Mouse (Mus musculus): ENCODE measurements at regions not wholly inside any gene's neighbourhood (a gene's known extent, or its start where the extent isn't known, plus 50 kb on each side); places are given as distances from the start of the nearest gene placed in this dataset.

- no peak for DNase-seq
These were observed 287.6 kb upstream of the Pitrm1 start for GRCm38 (mm10) chr13:6260321-6260865.

DNA sequence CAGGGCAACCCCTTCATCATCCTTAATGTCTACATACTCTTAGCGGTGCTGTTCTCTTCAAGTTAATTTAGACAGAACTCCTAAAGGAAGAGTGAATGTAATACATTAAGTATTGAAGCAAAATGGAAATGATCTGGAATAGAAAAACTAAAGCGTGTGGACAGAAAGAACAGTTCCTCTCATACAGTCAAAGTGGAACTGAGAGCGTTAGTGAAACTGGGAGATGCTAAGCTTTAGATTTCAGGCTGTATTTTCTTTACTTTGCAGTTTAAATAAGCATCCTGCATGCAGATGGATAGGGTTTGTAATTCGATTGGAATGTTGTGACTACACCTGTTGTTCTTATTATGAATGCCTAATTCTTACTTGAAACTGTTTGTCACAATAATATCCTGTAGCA lies 286.5 kb upstream of the Pitrm1 start:
- no peak for DNase-seq

DNA sequence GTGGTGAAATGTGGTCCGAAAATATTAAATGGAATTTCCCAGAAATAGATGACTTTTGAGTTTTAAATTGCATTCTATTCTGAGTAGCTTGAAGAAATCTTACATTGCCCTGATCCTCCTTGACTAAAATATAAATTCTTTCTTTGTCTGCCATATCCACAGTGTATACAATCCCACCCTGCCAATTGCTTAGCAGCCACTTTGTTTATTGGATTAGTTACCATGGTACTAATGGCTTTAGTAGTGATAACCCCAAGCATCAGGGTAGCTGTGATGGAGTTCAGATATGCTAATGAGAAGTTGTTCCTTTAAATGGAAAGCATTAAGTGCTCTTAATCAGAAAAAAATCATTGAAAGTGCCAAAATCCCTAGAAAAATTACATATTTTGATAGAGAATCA lies 277.4 kb upstream of the Pitrm1 start:
- no peak for DNase-seq

- DNase-seq: no peak
These were observed 275.0 kb upstream of the Pitrm1 start for GRCm38 (mm10) chr13:6272932-6273331.

DNA sequence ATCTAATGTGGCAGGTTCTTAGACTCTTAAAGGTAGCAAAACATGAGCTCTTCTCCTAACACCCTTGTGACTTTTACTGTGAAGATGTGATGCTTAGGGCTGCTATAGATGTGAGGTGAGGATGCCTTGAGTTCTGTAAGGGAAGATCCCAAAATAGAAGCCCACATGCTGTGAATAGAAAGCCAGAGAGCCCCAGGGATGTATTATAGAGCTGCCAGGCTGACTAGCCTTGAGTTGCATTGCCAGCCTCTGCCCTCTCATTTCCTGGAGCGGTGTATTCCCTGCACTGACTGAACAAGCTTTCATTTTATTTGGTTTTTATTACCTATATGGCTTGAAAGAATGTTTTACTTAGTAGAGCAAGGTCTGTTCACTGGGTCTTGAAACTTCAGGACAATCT lies 267.9 kb upstream of the Pitrm1 start:
- no peak for DNase-seq

GRCm38 (mm10) chr13:6288109-6288508 lies 259.8 kb upstream of the Pitrm1 start:
- no peak for DNase-seq

DNA sequence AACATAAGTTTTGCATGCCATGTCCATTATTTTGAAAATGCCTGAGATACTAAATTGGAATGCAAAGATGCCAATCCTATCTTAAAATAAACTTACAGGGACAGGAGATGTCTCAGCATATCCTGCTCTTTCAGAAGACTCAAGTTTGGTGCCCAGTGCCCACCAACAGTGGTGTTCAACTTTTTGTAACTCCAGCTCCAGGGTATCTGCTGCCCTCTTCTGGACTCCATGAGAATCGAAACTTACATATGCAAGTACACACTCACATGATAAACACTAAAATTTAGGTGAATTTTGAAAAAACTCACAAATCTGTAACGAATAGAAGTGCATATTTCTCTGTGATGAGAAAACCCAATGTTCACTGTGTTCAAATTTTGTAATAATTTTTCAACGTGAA lies 255.9 kb upstream of the Pitrm1 start:
- no peak for DNase-seq

GRCm38 (mm10) chr13:6305718-6306117 lies 242.2 kb upstream of the Pitrm1 start:
- no peak for DNase-seq

- DNase-seq: no peak
These were observed 241.3 kb upstream of the Pitrm1 start for GRCm38 (mm10) chr13:6306616-6306988.

DNA sequence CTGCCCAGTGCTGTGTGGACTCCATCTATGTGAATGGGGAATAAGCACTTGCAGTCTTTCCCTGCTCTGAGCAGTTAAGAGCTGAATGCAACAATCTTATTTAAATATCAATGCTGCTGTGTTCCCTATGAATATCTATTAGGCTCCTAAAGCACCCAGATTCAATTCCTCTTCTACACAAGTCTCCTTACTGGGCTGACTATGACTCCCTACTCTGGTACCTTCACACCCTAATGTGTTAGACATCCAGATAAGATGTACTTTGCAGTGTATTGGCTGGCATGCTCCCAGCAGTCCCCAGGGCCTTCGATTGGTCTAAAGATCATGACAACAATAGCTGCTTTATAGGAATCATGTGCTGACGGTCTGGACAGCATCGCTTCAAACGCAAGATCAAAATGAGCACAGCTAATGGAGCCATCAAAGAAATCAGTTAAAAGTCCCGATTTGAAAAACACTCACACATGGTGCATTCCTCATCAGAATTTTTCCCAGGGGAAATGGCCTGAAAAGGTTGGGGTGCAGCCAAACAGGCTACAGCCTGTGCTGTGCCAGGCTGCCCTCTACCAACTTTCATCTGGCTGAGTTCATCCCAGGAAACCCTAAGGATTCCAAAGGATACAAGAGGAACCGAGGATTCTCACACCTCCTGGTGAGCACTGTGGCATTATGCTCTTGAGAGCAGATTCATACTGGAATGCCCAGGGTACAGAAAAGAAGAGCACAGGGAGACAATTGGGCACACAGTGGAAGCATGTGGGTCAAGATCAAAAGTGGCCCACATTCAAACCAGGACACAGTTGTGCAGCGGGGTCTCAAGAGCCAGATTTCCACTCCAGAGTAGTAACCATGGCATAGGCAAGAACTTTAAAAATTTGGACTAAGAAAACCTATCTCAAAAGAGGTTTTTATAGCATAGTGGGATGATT lies 240.7 kb upstream of the Pitrm1 start:
- DNase-seq: no peak

GRCm38 (mm10) chr13:6316201-6316600 lies 231.7 kb upstream of the Pitrm1 start:
- no peak for DNase-seq

- no peak for DNase-seq
These were observed 224.0 kb upstream of the Pitrm1 start for GRCm38 (mm10) chr13:6323948-6324347.

- DNase-seq: no peak
These were observed 217.5 kb upstream of the Pitrm1 start for GRCm38 (mm10) chr13:6330320-6330950.

GRCm38 (mm10) chr13:6340157-6340556 lies 207.8 kb upstream of the Pitrm1 start:
- no peak for DNase-seq

- DNase-seq: no peak
These were observed 206.7 kb upstream of the Pitrm1 start for GRCm38 (mm10) chr13:6341102-6341737.

- no peak for DNase-seq
These were observed 182.8 kb upstream of the Pitrm1 start for GRCm38 (mm10) chr13:6365169-6365568.

DNA sequence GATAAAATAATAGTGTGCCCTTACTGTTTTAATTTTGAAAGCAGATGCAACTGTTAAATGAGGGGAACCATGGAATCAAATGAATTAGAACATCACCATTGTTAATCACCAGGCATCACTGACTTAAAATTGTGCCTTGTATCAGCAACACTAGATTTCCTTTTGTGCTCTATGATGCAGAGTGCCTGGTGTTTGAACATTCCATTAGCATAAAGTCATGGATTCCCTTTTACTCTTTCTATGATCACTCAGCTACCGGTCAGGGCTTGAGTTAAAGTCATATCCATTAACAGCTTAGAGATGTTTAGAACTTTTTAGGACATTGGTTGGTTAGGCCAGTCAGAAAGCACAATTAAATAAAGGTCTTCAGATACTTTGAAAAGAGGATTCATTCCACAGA lies 180.3 kb upstream of the Pitrm1 start:
- no peak for DNase-seq

- DNase-seq: no peak
These were observed 173.3 kb upstream of the Pitrm1 start for GRCm38 (mm10) chr13:6374570-6375173.

GRCm38 (mm10) chr13:6377919-6378318 lies 170.0 kb upstream of the Pitrm1 start:
- no peak for DNase-seq

- DNase-seq: no peak
These were observed 152.3 kb upstream of the Pitrm1 start for GRCm38 (mm10) chr13:6395562-6396223.

DNA sequence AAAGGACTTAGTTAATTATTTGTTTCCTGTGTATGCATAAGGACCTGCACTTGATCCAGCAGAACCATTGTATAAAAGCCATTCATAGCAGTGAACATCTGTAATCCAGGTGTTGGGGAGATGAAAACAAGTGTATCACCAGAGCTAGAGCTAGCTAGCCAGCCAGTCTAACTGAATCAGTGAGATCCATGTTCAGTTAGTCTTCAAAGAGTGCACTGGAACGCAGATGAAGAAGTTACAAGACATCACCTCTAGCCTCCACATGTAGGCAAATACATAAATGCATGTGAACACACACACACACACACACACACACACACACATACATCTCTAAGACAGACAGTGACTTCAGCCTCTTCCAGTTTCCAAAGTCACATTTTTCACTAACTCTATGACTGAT lies 150.3 kb upstream of the Pitrm1 start:
- DNase-seq: no peak

- no peak for DNase-seq
These were observed 116.1 kb upstream of the Pitrm1 start for GRCm38 (mm10) chr13:6431821-6432220.

DNA sequence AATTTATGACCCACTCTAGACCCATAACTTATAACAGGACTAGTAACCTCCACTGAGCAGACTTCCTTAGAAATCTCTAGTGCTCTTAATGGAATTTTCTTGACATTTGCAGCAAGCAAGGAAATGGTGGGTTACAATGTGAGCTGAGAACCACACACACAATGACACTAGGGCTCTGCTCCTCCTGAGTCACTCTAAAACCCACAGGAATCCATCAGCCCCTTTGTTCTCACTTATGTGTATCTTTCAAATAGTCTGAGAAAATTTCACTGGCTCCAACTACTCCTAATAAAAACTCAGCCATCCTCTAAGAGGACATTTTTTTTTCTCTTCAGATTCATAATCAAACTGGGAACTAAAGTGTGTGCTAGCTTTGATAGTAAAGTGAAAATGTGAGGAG lies 101.0 kb upstream of the Pitrm1 start:
- no peak for DNase-seq

Data from thymus, postnatal 36 days (tissue).